Comparison of ENCODE assay signal across 7 mouse cellular contexts in genomic region chr19:40366163-40366941, GRCm38 (mm10).
A peak's percentile ranks its signal among the peaks of the same experiment; 100 is the strongest.
DNase-seq lines count a peak whose midpoint lies in the region; ATAC-seq lines count a peak whose summit lies in the region.

No protein-coding gene starts in this region.

- peak overlapping the region; percentile 20; the same call in 1 of the 2 replicates for H3K4me2 ChIP-seq in heart, embryonic 12.5 days
- peak overlapping the region; percentile 36 for H3K4me2 ChIP-seq in kidney, embryonic 15.5 days
- no peak overlapping the region for H3K4me2 ChIP-seq in stomach, embryonic 15.5 days

- peaks cover 18% of the 10 kb centered on the region for H3K36me3 ChIP-seq in embryonic facial prominence, embryonic 10.5 days (replicated peaks)
- peaks cover 41% of the 10 kb centered on the region for H3K36me3 ChIP-seq in heart, embryonic 12.5 days
- peaks cover 38% of the 10 kb centered on the region for H3K36me3 ChIP-seq in kidney, embryonic 15.5 days
- peaks cover 6% of the 10 kb centered on the region; the same call in 1 of the 2 replicates for H3K36me3 ChIP-seq in stomach, embryonic 15.5 days

- peak overlapping the region; percentile 63 for H3K27ac ChIP-seq in embryonic facial prominence, embryonic 10.5 days (replicated peaks)
- peak overlapping the region; percentile 74 for H3K27ac ChIP-seq in heart, embryonic 12.5 days (ENCODE audit: poor library complexity, severe bottlenecking)
- H3K27ac ChIP-seq in kidney, embryonic 15.5 days, result peak overlapping the region; percentile 32
- no peak overlapping the region for H3K27ac ChIP-seq in stomach, embryonic 15.5 days

- H3K9ac ChIP-seq in heart, embryonic 12.5 days, result 0 out of 2 replicates have a peak overlapping the region, but pooled peaks have one; percentile 50
- H3K9ac ChIP-seq in kidney, embryonic 15.5 days, result no peak overlapping the region
- H3K9ac ChIP-seq in stomach, embryonic 15.5 days, result no peak overlapping the region

- WGBS in embryonic facial prominence, embryonic 10.5 days, result 28% methylated on average over 11 of the region's 11 CpGs
- WGBS in heart, embryonic 12.5 days, result 38% methylated on average over 11 of the region's 11 CpGs
- WGBS in kidney, embryonic 15.5 days, result 24% methylated on average over 11 of the region's 11 CpGs
- WGBS in stomach, embryonic 15.5 days, result 44% methylated on average over 11 of the region's 11 CpGs

- ATAC-seq in heart, embryonic 12.5 days (ENCODE audit: insufficient number of reproducible peaks, low FRiP score), result peak; percentile 27; the same call in 1 of the 2 replicates
- peak; percentile 89 for ATAC-seq in kidney, embryonic 15.5 days (replicated peaks; ENCODE audit: low FRiP score)
- peak; percentile 47; the same call in 1 of the 2 replicates for ATAC-seq in stomach, embryonic 15.5 days (ENCODE audit: insufficient read depth, low FRiP score, low read depth)

- 0 out of 2 replicates have a peak, but pooled peaks cover 2% of the 10 kb centered on the region for H3K9me3 ChIP-seq in embryonic facial prominence, embryonic 10.5 days
- H3K9me3 ChIP-seq in heart, embryonic 12.5 days (replicated peaks), result peaks cover 2% of the 10 kb centered on the region; the same call in 1 of the 2 replicates
- H3K9me3 ChIP-seq in kidney, embryonic 15.5 days (replicated peaks), result no peaks in the 10 kb centered on the region
- no peaks in the 10 kb centered on the region for H3K9me3 ChIP-seq in stomach, embryonic 15.5 days

- peak overlapping the region; percentile 25; the same call in 1 of the 2 replicates for H3K4me3 ChIP-seq in embryonic facial prominence, embryonic 10.5 days
- H3K4me3 ChIP-seq in heart, embryonic 12.5 days, result no peak overlapping the region
- H3K4me3 ChIP-seq in kidney, embryonic 15.5 days (replicated peaks), result no peak overlapping the region
- no peak overlapping the region for H3K4me3 ChIP-seq in stomach, embryonic 15.5 days (replicated peaks)

- H3K27me3 ChIP-seq in embryonic facial prominence, embryonic 10.5 days (replicated peaks; ENCODE audit: low read depth, poor library complexity, severe bottlenecking), result no peaks in the 10 kb centered on the region
- no peaks in the 10 kb centered on the region for H3K27me3 ChIP-seq in heart, embryonic 12.5 days (replicated peaks)
- H3K27me3 ChIP-seq in kidney, embryonic 15.5 days, result no peaks in the 10 kb centered on the region
- no peaks in the 10 kb centered on the region for H3K27me3 ChIP-seq in stomach, embryonic 15.5 days (replicated peaks)

- peak; percentile 60 for DNase-seq in CD4-positive helper T cell, adult 2 months (ENCODE audit: low read depth, low spot score)
- DNase-seq in NIH3T3 (ENCODE audit: low read depth), result peak; percentile 87
- DNase-seq in embryonic facial prominence, embryonic 10.5 days (ENCODE audit: low spot score), result peak; percentile 70
- peak; percentile 68 to 77 for DNase-seq in lung, postnatal 4 days

- peaks cover 10% of the 10 kb centered on the region for H3K4me1 ChIP-seq in embryonic facial prominence, embryonic 10.5 days
- peaks cover 70% of the 10 kb centered on the region for H3K4me1 ChIP-seq in heart, embryonic 12.5 days (replicated peaks)
- H3K4me1 ChIP-seq in kidney, embryonic 15.5 days, result peaks cover 16% of the 10 kb centered on the region
- peaks cover 11% of the 10 kb centered on the region; the same call in 1 of the 2 replicates for H3K4me1 ChIP-seq in stomach, embryonic 15.5 days

Comparison
In these comparisons a context has a peak if more than half of its experiments do, and no peak if none do; other contexts are left out.
1. ATAC-seq: peak in every context shown above with its lines; median percentile 89 in kidney, embryonic 15.5 days; 47 in stomach, embryonic 15.5 days; 27 in heart, embryonic 12.5 days.